Mouse (Mus musculus) megakaryocyte-erythroid progenitor cell, adult 5 weeks (primary cell): Measurements from ENCODE around the gene Ceacam15. TPM values are rescaled to one million over a fixed set of nuclear protein-coding genes. Genes with fewer than 3 reads are reported as not detected.

Source experiments
- polyA plus RNA-seq: library from polyadenylated mRNA; stranded (reverse); fragments of >175 nt; gene quantifications from 2 replicates; pipeline ENCODE4 v1.2.3, GENCODE M21; 2012

Ceacam15 gene
- not detected in 2 replicates for polyA plus RNA-seq

GRCm38 (mm10) chr7:16675605-16676004 lies at the start of gene Ceacam15:
Gene Ceacam15, minus strand, starts transcription at chr7:16675705.

GRCm38 (mm10) chr7:16721629-16722028 lies 46.1 kb upstream of the Ceacam15 start, which contains the start of gene Ceacam9:
Gene Ceacam9, plus strand, starts transcription at chr7:16721929.

Other genes with a start within 250 kb of the Ceacam15 start
- gene Tmem160, start 222.9 kb downstream of the Ceacam15 start, polyA plus RNA-seq = 178 and 187 TPM in 2 replicates
- gene Npas1, start 198.0 kb downstream of the Ceacam15 start, polyA plus RNA-seq = not detected in 2 replicates
- gene Arhgap35, start 60.7 kb downstream of the Ceacam15 start, polyA plus RNA-seq = 2.3 and 4.0 TPM in 2 replicates
- not detected in 2 replicates for gene Ceacam9, start 46.2 kb upstream of the Ceacam15 start, polyA plus RNA-seq
- 564 and 583 TPM in 2 replicates for gene Ap2s1, start 62.7 kb upstream of the Ceacam15 start, polyA plus RNA-seq
- gene Slc1a5, start 105.6 kb upstream of the Ceacam15 start, polyA plus RNA-seq = 84.0 and 89.0 TPM in 2 replicates
- gene Strn4, start 140.2 kb upstream of the Ceacam15 start, polyA plus RNA-seq = 83.0 and 89.1 TPM in 2 replicates
- 21.2 and 26.2 TPM in 2 replicates for gene Fkrp, start 141.0 kb upstream of the Ceacam15 start, polyA plus RNA-seq
- gene Prkd2, start 167.2 kb upstream of the Ceacam15 start, polyA plus RNA-seq = 37.0 and 42.4 TPM in 2 replicates
- gene Dact3, start 199.6 kb upstream of the Ceacam15 start, polyA plus RNA-seq = 0.94 and 1.1 TPM in 2 replicates
- not detected in 2 replicates for gene Gng8, start 216.1 kb upstream of the Ceacam15 start, polyA plus RNA-seq
- gene Ptgir, start 230.8 kb upstream of the Ceacam15 start, polyA plus RNA-seq = 1.9 and 2.8 TPM in 2 replicates
- gene Calm3, start 248.4 kb upstream of the Ceacam15 start, polyA plus RNA-seq = 584 and 773 TPM in 2 replicates